Mouse (Mus musculus): ENCODE data around the gene Gm13290.
"Not testable (repeated sequence)": the region's sequence is repeated elsewhere in the genome, so short reads cannot be mapped to it uniquely, and the experiment has no call there.

Gene Gm13290

DNA sequence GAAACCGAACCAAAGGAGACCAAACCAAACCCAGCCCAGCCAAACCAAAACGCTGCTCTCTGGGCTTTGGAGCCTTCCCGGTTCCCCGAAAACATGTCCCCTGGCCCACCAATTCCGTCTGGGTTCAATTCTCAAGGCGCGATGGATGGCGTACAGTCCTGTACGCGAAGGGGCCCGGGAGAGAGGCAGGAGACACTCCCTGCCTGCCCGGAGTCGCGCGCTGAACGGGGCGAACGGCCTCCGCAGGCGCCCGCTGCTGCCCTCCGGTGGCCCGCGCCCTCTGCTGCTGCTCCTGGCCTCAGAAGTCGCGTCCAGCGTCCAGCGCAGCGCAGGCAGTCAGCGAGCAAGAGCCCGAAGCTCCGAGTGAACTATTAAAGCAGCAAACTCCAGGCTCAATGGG, at the start of gene Gm13290:
TSS of gene Gm13290 (plus strand) at position 301 of the 400 bp plus-strand sequence.
- not testable (repeated sequence) for DNase-seq

DNA sequence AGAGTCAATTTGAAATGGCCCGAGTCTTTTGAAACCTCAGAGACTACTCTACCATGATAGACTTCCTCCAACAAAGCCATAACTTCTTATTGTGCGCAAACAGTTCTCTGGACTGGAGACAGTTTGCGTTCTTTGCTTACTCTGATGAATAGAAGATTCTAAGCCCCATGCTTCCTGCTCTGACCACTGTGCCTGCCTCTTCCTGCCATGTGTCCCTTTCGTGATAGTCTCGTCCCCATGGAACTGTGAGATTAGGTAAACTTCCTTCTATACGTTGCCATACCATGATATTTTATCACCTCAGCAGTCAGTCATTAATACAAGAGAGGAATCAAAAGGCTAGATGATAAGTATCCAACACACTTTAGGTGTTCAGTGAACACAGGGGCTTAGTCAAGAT, 46.9 kb upstream of the Gm13290 start:
- no peak for DNase-seq

DNA sequence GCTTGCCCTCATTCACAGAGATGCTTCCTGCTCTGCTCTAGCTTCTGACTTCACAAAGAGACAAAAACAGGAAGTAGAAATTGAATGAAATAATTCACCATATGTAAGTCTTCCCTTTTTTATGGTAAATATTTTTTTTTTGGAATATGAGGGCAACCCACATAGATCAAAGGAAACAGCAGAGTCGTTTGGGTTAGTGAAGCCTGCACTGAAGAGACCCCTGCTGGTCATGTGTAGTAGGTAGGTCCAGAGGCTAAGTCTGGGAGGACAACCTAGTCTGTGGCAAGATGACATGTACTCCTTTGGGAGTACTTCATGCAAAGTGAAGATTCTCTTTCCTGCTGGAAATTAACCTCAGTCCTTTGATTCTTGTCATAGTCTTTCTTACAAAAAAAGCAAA, 46.3 kb upstream of the Gm13290 start:
- peak; percentile 69 for DNase-seq

DNA sequence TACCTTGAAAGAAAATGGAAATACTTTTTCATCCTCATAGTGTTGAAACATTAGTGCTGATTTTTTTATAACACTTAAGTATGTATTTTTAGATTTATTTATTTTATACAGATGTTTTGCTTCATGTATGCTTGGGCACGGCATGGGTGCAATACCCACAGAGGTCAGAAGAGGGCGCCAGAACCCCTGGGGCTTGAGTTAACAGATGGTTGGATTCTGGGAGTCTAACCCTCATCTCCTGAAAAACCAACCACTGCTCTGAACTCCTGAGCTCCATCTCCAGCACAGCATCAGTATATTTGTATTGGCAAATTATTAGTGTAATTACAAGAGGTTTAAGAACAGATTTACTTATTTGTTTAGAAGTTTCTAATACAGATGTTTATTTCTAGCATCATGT, 35.2 kb upstream of the Gm13290 start:
- DNase-seq = peak; percentile 82

DNA sequence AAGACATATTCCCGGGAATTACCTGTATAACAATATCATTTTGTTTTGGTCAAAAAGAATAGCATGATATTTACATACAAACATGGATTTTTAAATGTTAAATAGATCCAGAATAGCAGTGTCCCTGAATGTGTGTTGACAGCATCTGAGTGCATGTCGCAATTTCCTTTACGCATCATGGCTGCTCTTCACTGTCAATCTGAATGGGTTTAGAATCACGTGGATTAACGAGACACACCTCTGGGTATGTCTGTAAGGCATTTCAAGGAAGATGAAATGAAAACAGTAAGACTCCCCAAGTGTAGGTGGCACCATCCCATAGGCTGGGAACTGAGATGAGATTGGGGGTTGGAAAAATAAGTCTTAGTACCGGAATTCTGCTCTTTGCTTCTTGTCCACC, 34.6 kb upstream of the Gm13290 start:
- no peak for DNase-seq

DNA sequence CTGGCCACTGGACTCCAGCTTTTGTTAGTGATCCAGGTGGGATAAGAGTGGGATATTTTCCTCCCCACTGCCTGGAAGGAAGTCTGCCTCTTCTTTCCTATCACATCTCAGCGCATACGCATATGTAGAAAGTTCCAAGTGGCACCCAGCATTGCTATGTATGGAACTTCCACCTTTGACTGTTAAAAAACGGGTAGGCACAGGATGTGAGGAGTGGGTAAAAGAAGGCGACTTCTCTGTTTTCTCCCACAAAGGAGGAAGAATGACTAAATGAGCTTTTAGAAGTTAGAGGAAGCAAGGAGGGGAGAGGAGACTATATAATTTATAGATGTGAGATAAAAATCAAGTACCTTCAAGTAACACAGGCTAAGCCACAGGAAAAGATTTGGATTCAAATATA, 32.2 kb upstream of the Gm13290 start:
- no peak for DNase-seq

DNA sequence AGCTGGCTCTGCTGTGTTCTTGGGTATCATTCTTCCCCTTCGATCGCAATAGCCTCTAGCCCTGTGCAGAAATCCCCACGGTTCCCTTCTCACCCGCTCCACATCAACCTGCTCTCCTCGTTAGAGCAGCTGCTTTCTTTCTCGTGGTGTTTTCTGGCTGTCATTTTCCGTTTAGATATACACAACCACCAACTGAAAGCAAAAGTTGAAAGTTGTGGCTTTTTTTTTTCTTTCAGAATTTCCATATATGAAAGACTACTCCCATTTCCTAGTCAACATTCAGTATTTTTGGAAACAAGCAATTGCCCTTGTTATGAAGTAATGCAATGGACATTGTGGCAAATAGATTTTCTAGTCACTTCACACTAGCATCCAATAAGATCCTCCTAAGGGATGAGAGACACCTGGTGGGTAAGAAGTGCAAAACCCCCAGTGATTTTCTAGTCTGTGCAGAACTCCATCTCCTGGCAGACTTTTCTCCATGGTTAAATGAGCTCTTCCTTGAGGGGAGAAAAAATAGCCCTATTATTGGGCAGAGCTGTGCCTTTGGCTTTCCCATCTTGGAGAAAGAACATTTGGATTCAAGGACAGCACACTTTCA, 30.8 kb upstream of the Gm13290 start:
- DNase-seq = no peak

DNA sequence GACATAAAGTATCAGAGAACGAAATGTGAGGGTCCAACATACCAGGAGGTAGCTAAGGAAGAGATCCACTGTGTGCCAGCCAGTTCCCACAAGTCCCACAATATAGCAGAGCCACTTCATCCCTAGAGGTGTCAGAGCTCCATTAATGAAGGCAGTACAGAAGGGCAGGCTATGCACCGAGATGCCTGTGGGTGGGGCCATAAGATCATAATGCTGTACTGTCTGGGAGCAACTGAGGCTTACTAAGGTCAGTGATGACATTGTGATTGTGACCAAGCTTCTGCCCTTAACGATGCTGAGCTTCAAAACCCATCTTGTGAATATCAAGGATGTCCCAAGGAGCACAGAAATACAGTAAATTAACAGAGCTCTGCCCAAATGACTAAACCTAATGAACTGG, 29.4 kb upstream of the Gm13290 start:
- no peak for DNase-seq

DNA sequence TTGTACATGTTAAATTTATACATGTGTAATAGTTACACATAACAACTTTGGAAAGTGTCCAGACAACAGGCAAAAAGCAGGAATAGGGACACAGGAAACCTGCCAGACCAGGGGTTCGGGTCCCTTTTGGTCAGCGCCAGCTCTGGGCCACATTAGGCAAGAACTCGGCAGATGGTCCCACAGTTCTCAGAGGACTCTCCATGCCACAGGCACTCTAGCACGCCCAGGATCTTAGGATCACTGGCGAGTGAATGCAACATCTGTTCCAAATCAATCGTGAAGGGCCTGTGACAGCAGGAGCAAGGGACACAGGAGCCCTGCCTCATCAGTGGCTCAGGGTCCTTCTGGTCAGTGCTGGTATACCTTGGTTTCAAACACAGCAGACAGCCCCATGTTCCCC, 23.7 kb upstream of the Gm13290 start:
- no peak for DNase-seq

DNA sequence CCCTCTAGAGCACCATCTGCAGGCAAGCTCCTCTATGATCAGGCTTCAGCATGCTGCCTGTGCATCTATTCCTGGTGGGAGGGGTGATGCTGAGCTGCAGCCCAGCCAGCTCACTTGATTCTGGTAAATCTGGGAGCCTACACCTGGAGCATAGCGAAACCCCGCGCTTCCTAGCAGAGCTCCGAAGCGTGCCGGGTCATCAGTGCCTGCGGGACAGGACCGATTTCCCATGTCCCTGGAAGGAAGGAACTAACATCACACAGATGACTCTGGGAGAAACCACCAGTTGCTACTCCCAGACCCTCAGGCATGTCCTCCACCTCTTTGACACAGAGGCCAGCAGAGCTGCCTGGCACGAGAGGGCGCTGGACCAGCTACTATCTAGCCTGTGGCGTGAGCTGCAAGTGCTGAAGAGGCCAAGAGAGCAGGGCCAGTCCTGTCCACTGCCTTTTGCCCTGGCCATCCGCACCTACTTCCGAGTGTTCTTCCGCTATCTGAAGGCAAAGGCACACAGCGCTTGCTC, 18.8 kb upstream of the Gm13290 start, which contains the start of gene Gm13271:
TSS of gene Gm13271 (plus strand) at position 51 of the 523 bp plus-strand sequence.
- peak; percentile 73 for DNase-seq

DNA sequence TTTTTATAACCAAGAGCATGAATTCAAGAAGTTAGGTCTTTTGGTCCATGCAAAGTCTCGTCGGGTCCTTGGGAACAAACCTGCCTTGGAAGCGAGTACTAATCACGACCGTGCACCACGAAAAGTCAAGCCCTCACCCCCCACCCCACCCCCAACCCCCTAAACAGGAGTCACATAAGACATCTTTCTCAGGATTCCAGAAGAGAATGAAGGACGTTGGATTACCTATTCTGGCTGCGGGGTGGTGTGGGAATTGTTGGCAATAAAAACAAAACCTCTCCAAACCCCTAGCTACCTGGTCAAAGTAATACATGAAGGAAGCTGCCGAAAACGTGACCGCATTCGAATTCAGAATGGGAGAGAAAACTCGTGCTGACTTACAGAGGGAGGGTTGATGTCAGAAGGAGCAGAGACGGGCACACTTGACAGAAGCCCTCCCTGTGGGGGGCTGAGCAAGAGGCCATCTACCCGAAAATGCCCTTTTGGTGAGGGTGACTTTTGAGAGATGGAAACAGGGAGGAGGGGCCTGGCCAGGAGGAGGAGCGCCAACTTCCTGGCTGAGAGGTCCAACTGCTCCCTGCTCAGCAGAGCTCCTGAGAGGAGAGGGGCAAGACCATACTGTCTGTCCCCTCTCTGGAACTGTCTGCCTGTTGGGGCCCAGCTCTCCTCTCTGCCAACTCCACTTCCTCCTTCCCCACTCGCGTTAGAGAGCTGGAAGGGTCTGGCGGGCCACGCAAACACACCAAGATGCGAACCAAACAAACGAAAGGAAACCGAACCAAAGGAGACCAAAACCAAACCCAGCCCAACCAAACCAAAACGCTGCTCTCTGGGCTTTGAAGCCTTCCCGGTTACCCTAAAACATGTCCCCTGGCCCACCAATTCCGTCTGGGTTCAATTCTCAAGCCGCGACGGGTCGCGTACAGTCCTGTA, 16.8 kb upstream of the Gm13290 start:
- DNase-seq = not testable (repeated sequence)

DNA sequence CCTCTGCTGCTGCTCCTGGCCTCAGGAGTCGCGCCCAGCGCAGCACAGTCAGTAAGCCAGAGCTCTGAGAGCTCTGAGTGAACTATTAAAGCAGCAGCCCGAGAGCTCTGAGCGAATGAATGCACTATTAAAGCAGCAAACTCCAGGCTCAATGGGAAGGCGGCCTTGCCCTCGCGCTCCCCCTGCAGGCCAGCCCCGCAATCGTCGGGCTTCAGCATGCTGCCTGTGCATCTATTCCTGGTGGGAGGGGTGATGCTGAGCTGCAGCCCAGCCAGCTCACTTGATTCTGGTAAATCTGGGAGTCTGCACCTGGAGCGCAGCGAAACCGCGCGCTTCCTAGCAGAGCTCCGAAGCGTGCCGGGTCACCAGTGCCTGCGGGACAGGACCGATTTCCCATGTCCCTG, 16.0 kb upstream of the Gm13290 start:
- peak; percentile 90 for DNase-seq

DNA sequence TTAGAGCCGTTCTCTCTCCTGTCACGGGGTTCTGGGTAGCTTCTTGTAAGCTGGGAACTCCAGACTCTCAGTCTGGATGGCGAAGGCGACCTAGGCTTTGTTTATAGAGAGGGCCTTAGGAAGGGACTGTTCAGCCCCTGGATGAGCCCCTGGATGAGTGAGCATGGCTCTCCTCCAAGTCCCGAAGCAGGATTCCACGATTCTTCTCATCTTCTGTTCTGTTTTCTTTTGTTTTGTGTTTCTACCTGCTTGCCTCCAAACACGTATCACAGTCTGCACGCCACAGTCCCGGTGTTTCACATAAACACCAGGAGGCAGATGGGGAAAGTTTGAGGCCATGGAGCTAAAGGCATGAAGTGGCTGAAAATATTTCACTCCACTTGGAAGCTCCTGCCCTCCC, 14.9 kb upstream of the Gm13290 start:
- not testable (repeated sequence) for DNase-seq

DNA sequence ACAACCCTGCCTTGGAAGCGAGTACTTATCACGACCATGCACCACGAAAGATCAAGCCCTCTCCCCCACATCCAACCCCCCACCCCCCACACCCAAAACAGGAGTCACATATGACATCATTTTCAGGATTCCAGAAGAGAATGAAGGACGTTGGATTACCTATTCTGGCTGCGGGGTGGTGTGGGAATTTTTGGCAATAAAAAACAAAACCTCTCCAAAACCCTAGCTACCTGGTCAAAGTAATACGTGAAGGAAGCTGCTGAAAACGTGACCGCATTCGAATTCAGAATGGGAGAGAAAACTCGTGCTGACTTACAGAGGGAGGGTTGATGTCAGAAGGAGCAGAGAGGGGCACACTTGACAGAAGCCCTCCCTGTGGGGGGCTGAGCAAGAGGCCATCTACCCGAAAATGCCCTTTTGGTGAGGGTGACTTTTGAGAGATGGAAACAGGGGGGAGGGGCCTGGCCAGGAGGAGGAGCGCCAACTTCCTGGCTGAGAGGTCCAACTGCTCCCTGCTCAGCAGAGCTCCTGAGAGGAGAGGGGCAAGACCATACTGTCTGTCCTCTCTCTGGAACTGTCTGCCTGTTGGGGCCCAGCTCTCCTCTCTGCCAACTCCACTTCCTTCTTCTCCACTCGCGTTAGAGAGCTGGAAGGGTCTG, 13.9 kb upstream of the Gm13290 start, which contains the start of gene Gm13283:
TSS of gene Gm13283 (plus strand) at position 510 of the 659 bp plus-strand sequence.
- peak; percentile 47 for DNase-seq

DNA sequence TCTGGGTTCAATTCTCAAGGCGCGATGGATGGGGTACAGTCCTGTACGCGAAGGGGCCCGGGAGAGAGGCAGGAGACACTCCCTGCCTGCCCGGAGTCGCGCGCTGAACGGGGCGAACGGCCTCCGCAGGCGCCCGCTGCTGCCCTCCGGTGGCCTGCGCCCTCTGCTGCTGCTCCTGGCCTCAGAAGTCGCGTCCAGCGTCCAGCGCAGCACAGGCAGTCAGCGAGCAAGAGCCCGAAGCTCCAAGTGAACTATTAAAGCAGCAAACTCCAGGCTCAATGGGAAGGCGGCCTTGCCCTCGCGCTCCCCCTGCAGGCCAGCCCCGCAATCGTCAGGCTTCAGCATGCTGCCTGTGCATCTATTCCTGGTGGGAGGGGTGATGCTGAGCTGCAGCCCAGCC, 13.2 kb upstream of the Gm13290 start:
- peak; percentile 35 for DNase-seq

DNA sequence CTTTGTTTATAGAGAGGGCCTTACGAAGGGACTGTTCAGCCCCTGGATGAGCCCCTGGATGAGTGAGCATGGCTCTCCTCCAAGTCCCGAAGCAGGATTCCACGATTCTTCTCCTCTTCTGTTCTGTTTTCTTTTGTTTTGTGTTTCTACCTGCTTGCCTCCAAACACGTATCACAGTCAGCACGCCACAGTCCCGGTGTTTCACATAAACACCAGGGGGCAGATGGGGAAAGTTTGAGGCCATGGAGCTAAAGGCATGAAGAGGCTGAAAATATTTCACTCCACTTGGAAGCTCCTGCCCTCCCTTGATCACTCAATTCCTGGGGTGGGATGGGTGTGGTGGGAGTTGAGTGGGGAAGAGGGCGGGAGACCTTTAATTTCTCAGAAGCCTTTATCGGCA, 11.9 kb upstream of the Gm13290 start:
- DNase-seq = peak; percentile 90

DNA sequence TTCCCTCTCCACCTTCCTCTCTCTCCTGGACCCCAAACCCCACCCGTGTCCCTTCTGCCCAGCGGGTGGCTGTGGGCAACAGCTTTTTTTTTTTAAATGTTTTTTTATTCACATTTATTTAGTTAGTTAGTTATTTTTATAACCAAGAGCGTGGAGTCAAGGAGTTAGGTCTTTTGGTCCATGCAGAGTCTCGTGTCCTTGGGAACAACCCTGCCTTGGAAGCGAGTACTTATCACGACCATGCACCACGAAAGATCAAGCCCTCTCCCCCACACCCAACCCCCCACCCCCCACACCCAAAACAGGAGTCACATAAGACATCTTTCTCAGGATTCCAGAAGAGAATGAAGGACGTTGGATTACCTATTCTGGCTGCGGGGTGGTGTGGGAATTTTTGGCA, 11.3 kb upstream of the Gm13290 start:
- peak; percentile 25 for DNase-seq

DNA sequence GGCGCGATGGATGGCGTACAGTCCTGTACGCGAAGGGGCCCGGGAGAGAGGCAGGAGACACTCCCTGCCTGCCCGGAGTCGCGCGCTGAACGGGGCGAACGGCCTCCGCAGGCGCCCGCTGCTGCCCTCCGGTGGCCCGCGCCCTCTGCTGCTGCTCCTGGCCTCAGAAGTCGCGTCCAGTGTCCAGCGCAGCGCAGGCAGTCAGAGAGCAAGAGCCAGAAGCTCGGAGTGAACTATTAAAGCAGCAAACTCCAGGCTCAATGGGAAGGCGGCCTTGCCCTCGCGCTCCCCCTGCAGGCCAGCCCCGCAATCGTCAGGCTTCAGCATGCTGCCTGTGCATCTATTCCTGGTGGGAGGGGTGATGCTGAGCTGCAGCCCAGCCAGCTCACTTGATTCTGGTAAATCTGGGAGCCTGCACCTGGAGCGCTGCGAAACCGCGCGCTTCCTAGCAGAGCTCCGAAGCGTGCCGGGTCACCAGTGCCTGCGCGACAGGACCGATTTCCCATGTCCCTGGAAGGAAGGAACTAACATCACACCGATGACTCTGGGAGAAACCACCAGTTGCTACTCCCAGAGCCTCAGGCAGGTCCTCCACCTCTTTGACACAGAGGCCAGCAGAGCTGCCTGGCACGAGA, 10.1 kb upstream of the Gm13290 start:
- not testable (repeated sequence) for DNase-seq

DNA sequence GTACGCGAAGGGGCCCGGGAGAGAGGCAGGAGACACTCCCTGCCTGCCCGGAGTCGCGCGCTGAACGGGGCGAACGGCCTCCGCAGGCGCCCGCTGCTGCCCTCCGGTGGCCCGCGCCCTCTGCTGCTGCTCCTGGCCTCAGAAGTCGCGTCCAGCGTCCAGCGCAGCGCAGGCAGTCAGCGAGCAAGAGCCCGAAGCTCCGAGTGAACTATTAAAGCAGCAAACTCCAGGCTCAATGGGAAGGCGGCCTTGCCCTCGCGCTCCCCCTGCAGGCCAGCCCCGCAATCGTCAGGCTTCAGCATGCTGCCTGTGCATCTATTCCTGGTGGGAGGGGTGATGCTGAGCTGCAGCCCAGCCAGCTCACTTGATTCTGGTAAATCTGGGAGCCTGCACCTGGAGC, 3.0 kb downstream of the Gm13290 start, which contains the start of gene Gm13289:
TSS of gene Gm13289 (plus strand) at position 301 of the 400 bp plus-strand sequence.
- not testable (repeated sequence) for DNase-seq

DNA sequence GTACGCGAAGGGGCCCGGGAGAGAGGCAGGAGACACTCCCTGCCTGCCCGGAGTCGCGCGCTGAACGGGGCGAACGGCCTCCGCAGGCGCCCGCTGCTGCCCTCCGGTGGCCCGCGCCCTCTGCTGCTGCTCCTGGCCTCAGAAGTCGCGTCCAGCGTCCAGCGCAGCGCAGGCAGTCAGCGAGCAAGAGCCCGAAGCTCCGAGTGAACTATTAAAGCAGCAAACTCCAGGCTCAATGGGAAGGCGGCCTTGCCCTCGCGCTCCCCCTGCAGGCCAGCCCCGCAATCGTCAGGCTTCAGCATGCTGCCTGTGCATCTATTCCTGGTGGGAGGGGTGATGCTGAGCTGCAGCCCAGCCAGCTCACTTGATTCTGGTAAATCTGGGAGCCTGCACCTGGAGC, 5.9 kb downstream of the Gm13290 start, which contains the start of gene Gm13272:
TSS of gene Gm13272 (plus strand) at position 301 of the 400 bp plus-strand sequence.
- DNase-seq = not testable (repeated sequence)

DNA sequence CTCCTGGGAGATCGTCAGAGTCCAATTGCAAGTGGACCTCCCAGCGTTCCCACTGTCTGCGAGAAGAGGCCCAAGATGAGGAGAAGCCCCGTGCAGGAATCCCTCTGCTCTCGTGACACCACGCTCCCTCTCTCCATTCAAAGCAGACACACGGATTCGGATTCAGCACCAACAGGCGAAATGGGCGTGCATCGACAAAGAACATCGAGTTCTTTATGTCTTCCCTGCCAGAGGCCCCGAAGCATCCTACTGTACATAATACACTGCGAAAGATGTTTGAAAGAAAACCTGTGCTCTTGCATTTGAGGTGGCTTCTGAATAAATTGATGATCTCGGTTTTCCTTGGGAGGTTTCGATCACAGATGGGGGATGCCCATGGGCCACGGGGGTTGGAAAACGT, 6.7 kb downstream of the Gm13290 start:
- DNase-seq = not testable (repeated sequence)

DNA sequence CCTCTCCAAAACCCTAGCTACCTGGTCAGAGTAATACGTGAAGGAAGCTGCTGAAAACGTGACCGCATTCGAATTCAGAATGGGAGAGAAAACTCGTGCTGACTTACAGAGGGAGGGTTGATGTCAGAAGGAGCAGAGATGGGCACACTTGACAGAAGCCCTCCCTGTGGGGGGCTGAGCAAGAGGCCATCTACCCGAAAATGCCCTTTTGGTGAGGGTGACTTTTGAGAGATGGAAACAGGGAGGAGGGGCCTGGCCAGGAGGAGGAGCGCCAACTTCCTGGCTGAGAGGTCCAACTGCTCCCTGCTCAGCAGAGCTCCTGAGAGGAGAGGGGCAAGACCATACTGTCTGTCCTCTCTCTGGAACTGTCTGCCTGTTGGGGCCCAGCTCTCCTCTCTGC, 8.2 kb downstream of the Gm13290 start, which contains the start of gene Ifnz:
TSS of gene Ifnz (plus strand) at position 301 of the 400 bp plus-strand sequence.
- not testable (repeated sequence) for DNase-seq

All from thymus, postnatal 14 days (tissue).